Mouse (Mus musculus): ENCODE measurements around the gene Lmtk3. TPM values are rescaled to one million over a fixed set of nuclear protein-coding genes. Genes with fewer than 3 reads are reported as not detected.

The Lmtk3 gene
- total and polyA plus RNA-seq, 3 experiments: 0.19 to 0.34 (median 0.30) TPM

DNA sequence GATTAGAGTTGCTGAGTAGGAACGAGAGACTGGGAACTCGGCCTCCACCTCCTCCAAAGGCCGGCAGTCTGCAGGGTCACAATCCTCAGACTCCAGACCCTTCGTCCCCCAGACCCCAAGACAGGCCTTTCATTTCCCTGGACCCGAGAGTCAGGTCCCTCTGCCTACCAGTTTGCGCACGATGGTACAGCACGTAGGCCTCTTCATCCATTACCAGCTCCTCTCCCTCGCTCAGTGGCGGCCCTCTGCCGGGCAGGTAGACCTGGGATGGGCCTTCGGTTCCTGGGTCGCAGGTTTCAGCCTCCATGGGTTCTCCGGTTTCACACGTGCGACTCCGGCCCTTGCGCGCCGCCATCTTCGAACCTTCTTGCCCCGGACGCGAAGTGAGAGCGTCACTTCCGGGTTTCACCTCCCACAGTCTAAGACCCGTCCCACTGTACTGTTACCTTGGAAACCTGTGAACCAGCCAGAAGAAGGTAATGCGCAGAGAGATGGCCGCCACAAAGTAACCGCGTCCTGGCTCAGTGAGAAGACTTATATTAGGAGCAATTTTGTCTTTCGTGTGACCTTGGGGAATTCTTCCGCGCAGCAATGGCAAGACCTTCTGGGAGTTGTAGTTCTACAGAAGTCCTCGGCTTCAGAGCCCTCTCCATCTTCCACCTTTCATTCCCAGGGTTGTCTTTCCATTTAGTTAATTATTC, 47.0 kb downstream of the Lmtk3 start, which contains the start of gene Grwd1:
Gene Grwd1 (minus strand): TSS at position 518 of the 701 bp plus-strand sequence.
- dilution Hi-C loops (cut with MboI; ENCODE audit: extremely low pct_ligation_motif_present, extremely low pct_unique_long_range_greater_than_20kb, low sequenced_read_pairs) (no loop called here), in situ Hi-C loops (cut with MboI; ENCODE audit: low pct_ligation_motif_present, low pct_unique_long_range_greater_than_20kb, low sequenced_read_pairs) (no loop called here)
- peaks cover 12 to 49% of the 10 kb centered on the region in 2 experiments for H3K4me1 ChIP-seq (ENCODE audit: control insufficient read depth in 1 of 2, insufficient read depth in 2 of 2)
- H3K9me3 ChIP-seq (replicated peaks; ENCODE audit: low read length): peaks cover 19% of the 10 kb centered on the region
- no peaks in the 10 kb centered on the region for H3K27me3 ChIP-seq (replicated peaks)
- DNase-seq (ENCODE audit: extremely low read depth): peak; percentile 98
- peak within 1 kb of the TSS; percentile 87 to 100 (median 100) for H3K4me3 ChIP-seq (replicated peaks in 1 of 3; ENCODE audit: low read depth in 2 of 3, low read length in 2 of 3, poor library complexity in 1 of 3)
- TF ChIP-seq SMC3 (IDR thresholded peaks at IDR 0.05; ENCODE audit: low read depth, low read length) (no peak), ZC3H11A (IDR thresholded peaks at IDR 0.05; ENCODE audit: low read depth, low read length) (no peak), GABPA (IDR thresholded peaks at IDR 0.05; ENCODE audit: insufficient replicate concordance, low read depth, low read length) (no peak), USF1 (IDR thresholded peaks at IDR 0.05; ENCODE audit: low read depth, low read length) (no peak), POLR2A (IDR thresholded peaks at IDR 0.05; ENCODE audit: low read depth, low read length) (peak; percentile 91), RAD21 (IDR thresholded peaks at IDR 0.05; ENCODE audit: low read depth, low read length) (no peak), EP300 (IDR thresholded peaks at IDR 0.05; ENCODE audit: low read length) (no peak), TBP (conservative IDR thresholded peaks at IDR 0.05; ENCODE audit: low read depth, low read length) (0 out of 2 replicates have a peak, but pooled peaks have one; percentile 14), MAFK (IDR thresholded peaks at IDR 0.05; ENCODE audit: insufficient replicate concordance, low read length) (no peak), CTCF (conservative IDR thresholded peaks at IDR 0.05 in 1 of 2, IDR thresholded peaks at IDR 0.05 in 1 of 2; ENCODE audit: low read depth in 2 of 2, low read length in 2 of 2) (no peak), HCFC1 (IDR thresholded peaks at IDR 0.05; ENCODE audit: low read depth, low read length) (peak; percentile 93), JUND (conservative IDR thresholded peaks at IDR 0.05; ENCODE audit: low read depth, low read length) (no peak), MXI1 (IDR thresholded peaks at IDR 0.05; ENCODE audit: low read depth, low read length) (peak; percentile 100), ELF1 (IDR thresholded peaks at IDR 0.05; ENCODE audit: low read depth, low read length) (peak; percentile 93), MYC (IDR thresholded peaks at IDR 0.05; ENCODE audit: low read depth, low read length) (peak; percentile 97), ZKSCAN1 (IDR thresholded peaks at IDR 0.05; ENCODE audit: borderline replicate concordance, low read depth, low read length) (no peak), ZNF384 (IDR thresholded peaks at IDR 0.05; ENCODE audit: low read depth, low read length) (no peak), IRF4 (IDR thresholded peaks at IDR 0.05; ENCODE audit: low read depth, low read length) (peak; percentile 63), NRF1 (IDR thresholded peaks at IDR 0.05; ENCODE audit: low read depth, low read length) (peak; percentile 68), USF2 (conservative IDR thresholded peaks at IDR 0.05; ENCODE audit: low read depth, low read length) (no peak), MAZ (IDR thresholded peaks at IDR 0.05; ENCODE audit: low read depth, low read length) (no peak), ETS1 (conservative IDR thresholded peaks at IDR 0.05; ENCODE audit: low read depth, low read length) (no peak), KAT2A (IDR thresholded peaks at IDR 0.05; ENCODE audit: insufficient replicate concordance, low read length) (peak; percentile 81; the same call in 1 of the 2 replicates), BHLHE40 (IDR thresholded peaks at IDR 0.05; ENCODE audit: low read depth, low read length) (peak; percentile 86), TCF12 (IDR thresholded peaks at IDR 0.05; ENCODE audit: low read depth, low read length) (peak; percentile 85), CHD2 (IDR thresholded peaks at IDR 0.05; ENCODE audit: low read length) (no peak), CHD1 (IDR thresholded peaks at IDR 0.05; ENCODE audit: low read depth, low read length) (no peak), UBTF (IDR thresholded peaks at IDR 0.05; ENCODE audit: low read depth, low read length) (no peak), SIN3A (IDR thresholded peaks at IDR 0.05; ENCODE audit: low read length) (peak; percentile 97; the same call in 1 of the 2 replicates), MEF2A (IDR thresholded peaks at IDR 0.05; ENCODE audit: borderline replicate concordance, low read depth, low read length) (peak; percentile 16; the same call in 1 of the 2 replicates), E2F4 (IDR thresholded peaks at IDR 0.05; ENCODE audit: insufficient replicate concordance, low read depth, low read length) (no peak), PAX5 (IDR thresholded peaks at IDR 0.05; ENCODE audit: low read length) (no peak), POLR2AphosphoS2 (IDR thresholded peaks at IDR 0.05; ENCODE audit: low read depth, low read length) (no peak; the same call in 1 of the 2 replicates), RCOR1 (conservative IDR thresholded peaks at IDR 0.05; ENCODE audit: low read depth, low read length) (no peak; the same call in 1 of the 2 replicates), JUN (IDR thresholded peaks at IDR 0.05; ENCODE audit: insufficient read depth, low read depth, low read length) (no peak), NELFE (IDR thresholded peaks at IDR 0.05; ENCODE audit: low read depth, low read length) (peak; percentile 68), MAX (IDR thresholded peaks at IDR 0.05; ENCODE audit: low read length) (peak; percentile 97), ZMIZ1 (IDR thresholded peaks at IDR 0.05; ENCODE audit: low read depth, low read length) (0 out of 2 replicates have a peak, but pooled peaks have one; percentile 48)
- H3K9ac ChIP-seq (ENCODE audit: insufficient read depth, low read depth): peak within 1 kb of the TSS; percentile 66
- H3K79me2 ChIP-seq (replicated peaks; ENCODE audit: control insufficient read depth, extremely low read depth, insufficient read depth, poor library complexity, severe bottlenecking): peaks cover 19% of the 10 kb centered on the region
- H3K36me3 ChIP-seq (replicated peaks in 1 of 2; ENCODE audit: control insufficient read depth in 1 of 2, insufficient read depth in 1 of 2, low read length in 1 of 2): peaks cover 39 to 44% of the 10 kb centered on the region in 2 experiments
- H3K4me2 ChIP-seq (ENCODE audit: insufficient read depth, low read depth, poor library complexity, severe bottlenecking): peak within 1 kb of the TSS; percentile 87
- no peak within 1 kb of the TSS; the same call in 1 of the 2 replicates for H3K27ac ChIP-seq (ENCODE audit: insufficient read depth, low read depth)
